Mouse (Mus musculus): ENCODE data around the gene Usp12.

Gene Usp12

DNA sequence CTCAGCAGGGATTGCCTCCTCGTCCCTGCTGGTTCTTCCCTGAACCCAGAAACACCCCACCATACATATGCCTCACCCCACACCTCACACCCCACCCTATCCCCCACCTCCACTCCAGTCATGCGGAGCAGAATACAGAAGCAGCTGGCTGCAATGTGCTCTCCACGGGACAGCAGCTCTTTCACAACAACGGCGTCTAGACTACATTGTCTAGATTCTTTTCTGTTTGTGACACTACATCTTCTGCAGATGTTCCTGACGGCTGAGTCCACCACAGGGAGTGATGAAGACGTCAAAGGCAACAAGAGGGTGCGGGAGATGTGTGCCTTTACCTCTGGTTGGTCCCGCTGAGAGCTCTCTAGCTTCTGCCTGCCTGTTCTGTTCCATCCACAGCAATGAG is 3.2 kb upstream of the Usp12 start:
- no peak for DNase-seq (ENCODE audit: low read depth, low spot score)

DNA sequence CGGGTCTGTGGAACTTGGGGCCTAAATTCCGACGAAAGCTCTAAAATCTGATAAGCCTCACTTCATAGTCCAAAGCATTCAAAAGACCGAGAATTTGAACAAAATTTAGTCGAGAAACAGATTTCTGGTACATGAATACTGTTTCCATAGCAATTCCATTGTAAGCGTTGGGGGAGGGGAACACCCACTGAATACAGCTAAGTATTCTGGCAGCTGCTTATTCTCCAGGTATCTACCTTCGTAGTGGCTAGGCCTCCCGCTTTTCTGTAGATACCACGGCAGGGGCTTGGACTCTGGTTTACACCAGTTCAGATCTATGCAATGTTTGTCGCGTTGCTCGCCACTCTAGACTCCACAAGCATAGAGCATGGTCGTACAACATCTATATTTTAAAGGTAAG is 922 bp upstream of the Usp12 start:
- no peak for DNase-seq (ENCODE audit: low read depth, low spot score)

DNA sequence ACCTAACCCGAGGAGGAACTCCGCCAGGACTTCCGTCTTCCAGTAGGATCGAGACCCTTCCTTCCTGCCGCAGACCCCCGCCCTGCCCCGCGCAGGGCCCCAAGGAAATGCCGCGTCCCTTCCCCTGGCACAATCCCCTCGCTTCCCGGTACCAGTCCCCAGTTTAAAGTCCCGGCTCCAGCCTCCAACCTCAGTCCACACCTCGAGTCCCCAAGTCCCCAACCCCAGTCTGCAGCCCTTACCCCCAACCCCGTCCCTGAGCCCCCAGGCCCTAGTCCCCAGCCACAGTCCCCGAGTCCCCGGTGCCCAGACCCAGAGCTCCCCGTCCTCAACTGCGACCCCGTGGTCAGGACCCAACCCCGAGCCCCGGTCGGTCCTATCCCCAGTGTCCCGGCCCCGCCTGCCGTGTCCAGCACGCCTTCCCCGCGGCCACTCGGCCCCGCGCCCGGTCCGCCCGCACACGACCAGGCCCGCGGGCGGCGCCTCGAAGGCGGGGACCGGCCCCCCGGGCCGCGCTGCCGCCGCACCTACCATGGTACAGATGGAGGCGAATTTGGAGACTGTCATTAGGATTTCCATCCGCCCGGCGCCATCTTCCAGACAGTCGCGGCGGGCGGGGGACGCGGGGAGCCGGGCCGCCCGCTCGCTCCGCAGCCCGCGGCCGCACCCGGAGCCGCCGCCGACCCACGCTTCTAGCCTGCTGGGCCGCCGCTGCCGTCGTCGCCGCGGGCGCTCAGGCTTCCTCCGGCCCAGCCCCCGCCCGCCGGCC is 538 bp downstream of the Usp12 start:
- DNase-seq (ENCODE audit: low read depth, low spot score) = peak; percentile 23

DNA sequence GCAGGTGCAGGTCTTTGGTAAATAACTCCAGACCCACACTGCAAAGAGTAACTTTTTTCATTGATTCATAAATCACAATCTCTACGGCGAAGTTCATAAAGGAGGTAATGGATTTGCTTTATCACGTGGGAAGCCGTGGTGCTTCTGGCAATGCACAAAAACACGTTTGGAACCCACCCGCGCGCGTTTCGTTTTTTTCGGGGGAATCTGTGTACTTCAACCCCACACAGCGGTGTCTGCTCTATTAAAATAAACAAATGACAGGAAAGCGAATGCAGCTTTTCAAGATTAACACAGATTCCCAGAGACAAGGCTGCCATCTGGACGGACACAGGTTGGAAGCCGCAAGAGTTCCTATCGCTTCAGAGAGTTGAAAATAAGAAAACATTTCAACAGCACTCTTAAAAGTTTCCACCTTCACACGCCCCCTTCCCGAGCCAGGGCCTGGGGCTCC is 1.1 kb downstream of the Usp12 start:
- no peak for DNase-seq (ENCODE audit: low read depth, low spot score)

DNA sequence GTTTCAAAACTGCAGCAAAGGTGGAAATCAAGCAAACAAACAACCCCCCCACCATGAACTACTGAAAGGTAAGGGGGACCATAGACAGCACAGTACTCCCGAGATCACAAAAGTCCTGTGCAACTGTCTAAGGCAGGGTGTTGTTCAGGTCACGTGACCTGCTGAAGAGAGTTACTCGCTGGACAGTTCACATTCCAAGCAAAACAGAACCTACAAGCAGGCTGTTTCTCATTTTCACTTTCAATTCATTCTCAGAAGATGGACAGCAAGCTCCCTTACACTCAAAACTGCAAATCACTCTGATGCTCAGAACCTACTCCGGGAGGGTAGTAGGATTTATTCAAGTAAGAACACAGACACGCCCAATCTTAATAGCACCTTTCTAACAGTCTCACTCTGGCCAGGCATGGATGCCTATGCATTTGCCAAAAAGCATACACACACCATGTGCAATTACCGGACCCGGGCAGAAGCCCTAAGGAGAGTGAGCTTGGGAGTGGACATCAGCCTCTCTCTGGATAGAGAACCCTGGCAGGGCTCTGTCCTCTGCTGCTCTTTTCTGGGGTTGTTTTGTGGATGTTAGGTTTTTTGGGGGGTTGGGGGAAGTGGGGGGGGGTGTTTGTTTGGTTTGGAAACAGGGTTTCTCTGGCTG is 2.5 kb downstream of the Usp12 start:
- no peak for DNase-seq (ENCODE audit: low read depth, low spot score)

DNA sequence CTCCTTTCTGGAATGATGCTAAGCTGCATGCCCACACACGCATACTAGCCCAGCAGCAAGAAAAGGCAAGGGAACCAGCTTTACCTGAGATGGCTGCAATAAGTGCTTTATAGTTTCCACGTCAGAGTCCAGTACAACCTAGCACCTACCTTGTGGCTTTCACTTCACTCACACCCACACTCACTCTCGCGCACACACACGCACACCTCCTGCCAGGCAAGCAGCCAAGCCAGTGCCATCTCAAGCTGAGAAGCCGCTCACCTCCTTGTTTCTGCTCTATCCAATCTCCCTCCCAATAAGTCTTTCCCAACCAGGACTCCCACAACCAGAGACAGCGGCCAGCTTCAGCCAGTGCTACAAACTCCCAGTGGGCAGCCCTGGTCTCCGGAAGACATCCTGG is 3.9 kb downstream of the Usp12 start:
- DNase-seq (ENCODE audit: low read depth, low spot score) = no peak

DNA sequence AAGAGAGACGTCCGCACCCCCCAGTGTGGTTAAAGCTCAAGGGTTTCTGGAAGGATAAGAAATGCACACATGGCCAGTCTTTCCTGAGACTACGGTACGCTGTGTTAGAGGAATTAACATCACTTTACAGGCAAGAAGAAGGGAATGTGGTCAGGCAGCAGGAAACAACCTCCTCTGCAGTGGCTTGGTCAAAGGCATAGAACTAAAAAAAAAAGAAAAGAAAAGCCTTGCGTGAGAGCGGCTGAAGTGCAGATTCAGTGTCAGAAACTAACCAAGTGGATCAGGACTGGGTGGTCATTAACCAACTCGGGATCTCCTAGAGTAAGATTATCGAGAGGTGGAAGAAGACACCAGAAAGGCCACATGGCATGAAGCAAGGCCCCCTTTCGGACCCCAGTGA is 5.4 kb downstream of the Usp12 start:
- no peak for DNase-seq (ENCODE audit: low read depth, low spot score)

DNA sequence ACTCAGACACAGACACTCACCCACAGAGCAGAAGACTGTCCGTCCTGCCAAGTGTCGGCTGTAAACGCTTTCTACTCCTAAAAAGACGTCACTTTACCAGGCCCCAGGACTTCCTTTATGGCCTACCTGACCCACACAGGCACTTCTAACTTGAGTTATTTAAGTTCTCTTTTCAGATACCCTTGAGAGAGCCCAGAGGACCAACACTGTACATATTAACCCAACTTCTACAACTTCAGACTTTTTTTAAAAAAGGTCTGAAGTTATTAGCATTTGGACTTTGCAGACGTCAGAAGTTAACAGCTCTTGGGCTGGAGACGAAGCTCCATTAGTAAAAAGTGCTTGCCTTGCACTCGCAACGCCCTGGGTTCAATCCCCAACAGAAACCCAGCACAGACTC is 8.7 kb downstream of the Usp12 start:
- DNase-seq (ENCODE audit: low read depth, low spot score) = no peak

DNA sequence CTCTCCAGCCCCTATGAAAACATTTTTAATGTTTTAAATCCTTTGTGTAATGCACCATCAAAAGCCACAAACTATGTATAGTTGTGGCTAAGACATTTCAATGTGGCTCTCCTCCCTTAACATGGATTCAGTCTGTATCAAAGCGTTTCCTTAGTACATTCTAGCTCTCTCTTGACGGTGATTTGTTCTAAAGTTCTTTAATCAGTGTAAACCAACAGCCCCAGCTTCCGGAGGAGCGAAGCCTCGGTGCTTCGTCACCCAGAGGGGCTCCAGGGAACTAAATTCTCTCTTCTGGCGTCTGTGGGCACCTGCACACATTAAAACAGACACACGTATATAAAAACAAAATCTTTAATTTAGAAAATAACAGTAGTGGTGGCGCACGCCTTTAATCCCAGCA is 10.9 kb downstream of the Usp12 start:
- DNase-seq (ENCODE audit: low read depth, low spot score) = no peak

DNA sequence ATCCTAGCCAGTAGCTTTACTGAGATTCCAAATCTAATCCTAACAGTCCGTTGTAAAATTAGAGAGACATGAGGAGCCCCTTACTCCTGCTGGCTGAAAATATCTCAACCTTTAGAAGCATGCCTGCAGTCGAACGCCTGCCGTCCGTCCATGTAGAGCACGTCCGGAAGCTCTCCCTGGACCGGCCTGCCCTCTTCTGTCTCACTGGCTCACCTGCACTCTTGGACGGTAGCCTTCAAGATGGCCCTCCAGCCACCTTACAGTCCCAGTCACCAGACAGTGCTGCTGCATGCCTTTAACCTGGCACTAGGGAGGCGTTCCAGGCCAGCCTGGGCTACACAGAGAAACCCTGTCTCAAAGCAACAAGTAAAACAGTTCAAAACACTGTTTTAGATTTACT is 11.5 kb downstream of the Usp12 start:
- no peak for DNase-seq (ENCODE audit: low read depth, low spot score)

DNA sequence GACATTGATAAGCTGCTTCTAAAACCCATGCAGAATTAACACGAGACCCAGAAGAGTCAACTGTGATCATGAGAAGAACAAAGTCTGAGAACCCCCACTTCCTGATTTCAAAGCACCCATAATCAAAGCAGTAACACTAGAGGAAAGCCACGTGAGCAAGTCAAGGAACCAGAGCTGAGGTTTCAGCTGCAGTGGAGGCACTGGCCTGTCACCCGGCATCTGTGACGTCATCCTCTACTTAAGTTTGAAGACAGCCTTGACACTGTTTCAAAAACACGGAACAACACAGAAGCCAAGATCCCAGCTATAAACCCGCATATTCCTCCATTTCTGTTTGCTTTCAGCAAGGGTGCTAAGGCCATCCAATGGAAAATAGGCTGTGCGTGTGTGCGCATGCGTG is 13.1 kb downstream of the Usp12 start:
- DNase-seq (ENCODE audit: low read depth, low spot score) = no peak

DNA sequence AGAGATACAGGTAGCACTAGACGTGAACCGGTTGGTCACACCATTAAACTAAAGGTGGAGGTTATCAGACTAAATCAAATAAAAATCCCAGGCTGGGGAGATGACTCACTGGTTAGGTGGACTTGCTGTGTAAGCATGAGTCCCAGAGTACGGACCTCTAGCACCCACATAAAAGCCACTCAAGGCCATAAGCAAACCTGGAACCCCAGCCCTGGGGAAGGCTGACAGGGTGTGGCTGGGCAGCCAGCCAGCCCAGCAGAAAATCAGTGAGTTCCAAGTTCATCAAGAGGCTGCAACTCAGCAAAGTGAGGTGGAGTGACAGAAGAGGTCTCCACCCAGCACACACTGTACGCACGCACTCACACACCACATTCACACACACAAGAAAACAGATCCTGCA is 14.9 kb downstream of the Usp12 start:
- DNase-seq (ENCODE audit: low read depth, low spot score) = no peak

DNA sequence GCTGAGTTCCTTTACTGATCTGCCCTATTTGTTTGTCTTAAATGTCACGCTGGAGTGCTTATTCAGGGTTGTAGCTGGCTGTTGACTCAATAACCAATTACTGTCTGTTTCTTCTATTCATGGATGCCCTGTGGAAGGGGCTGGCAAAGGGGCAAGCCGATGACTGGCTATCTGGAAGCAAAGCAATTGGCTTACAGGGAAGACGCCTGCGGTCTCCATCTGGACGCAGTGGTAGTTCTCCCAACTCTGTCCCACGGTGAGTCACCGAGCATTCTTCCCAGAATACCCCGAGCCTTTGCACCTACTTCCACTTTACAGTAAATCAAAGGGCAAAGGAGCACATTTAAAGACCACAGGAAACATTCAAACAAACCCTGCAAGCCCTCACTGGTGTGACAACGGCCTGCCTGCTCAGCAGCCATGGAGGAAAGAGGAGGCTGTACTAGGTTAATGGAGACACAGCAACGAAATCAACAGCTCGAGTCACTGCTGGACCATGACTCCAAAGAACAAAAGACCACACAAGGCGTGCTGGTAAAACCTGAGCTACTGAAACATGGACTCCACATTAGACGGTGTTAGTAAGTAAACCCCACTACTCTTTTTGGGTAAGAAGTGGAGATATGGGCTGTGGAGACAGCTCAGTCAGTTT is 17.7 kb downstream of the Usp12 start:
- DNase-seq (ENCODE audit: low read depth, low spot score) = no peak

DNA sequence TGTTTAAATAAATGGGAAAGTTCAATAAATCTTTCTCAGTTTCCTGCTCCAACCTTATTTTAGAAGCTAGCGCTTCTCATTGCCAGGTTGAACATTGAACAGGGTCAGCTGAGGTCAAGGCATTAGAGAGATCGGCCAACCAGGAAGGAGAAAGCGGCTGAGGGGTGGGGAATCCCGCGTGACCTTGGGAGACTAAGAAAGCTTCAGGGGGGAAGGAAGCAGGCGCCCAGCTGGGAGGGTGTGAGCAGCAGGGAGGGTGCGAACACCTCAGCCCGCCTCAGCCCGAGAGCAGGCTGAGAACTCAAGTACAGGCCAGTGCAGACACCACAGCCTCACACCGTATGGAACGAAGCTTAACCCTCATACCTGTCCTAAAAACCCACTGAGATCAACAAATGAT is 22.8 kb downstream of the Usp12 start:
- peak; percentile 81 for DNase-seq (ENCODE audit: low read depth, low spot score)

DNA sequence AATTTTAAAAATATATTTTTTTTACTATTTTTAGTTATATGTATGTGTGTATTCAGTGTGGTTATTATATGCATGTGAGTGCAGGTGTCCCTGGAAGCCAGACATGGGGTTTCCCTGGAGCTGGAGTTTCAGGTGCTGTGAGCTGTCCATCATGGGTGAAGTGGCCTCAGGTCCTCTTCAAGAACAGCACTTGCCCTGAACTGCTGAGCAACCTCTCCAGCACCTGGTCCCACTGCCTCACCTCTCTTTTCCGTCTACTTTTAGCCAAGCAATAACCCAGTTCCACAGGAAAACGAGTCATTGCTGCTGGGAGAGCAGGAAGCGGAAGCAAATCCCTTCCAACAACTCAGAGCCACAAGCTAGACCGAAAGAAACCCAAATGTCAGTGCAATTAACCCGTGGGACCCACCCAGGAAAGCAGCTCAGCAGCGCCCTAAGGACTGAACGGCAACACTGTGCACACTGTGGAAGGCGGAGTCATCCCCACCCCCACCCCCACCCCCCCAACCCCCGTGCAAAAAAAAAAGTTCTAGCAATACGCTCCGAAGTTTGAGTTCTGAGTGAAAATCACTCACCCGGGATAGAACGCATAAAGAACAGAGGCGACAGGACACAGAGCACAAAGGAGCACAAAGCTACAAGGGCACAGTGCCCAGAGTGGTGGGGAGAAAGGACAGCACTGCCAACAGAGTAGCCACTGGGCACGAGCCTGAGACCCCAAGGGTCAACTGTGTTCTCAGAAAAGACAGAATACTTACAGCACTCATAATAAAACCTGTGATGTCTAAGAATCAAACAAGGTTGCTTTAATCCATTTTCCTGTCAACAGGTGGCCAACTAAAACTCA is 24.6 kb downstream of the Usp12 start:
- no peak for DNase-seq (ENCODE audit: low read depth, low spot score)

DNA sequence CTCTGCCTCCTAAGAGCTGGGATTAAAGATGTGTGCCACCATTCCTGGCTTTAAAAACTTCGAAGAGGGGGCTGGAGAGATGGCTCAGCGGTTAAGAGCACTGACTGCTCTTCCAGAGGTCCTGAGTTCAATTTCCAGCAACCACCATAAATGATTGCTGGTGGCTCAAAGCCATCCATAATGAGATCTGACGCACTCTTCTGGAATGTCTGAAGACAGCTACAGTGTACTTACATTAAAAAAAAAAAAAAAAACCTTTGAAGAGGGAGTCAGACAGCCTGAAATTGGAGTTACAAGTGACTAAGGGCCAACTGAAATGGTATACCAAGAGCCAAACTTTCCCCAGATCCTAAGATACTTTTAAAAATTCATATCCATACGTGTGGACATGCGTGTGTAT is 29.0 kb downstream of the Usp12 start:
- DNase-seq (ENCODE audit: low read depth, low spot score) = no peak

DNA sequence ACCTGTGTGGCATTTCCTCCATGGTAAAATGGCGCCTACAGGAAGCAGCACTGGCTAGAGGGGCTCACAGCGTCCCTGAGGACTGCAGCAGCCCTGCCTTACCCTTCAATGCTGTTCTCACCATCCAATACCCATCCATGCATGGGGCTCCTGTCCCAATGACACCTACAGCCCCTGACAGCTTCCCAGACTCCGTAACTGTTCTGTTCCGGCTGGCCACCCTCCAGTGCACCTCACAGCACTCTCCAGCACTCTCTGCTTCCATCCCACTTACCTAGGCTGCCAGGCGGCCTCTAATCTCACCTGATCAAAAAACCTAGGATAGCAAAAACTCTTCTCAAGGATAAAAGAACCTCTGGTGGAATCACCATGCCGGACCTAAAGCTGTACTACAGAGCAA is 35.6 kb downstream of the Usp12 start:
- no peak for DNase-seq (ENCODE audit: low read depth, low spot score)

DNA sequence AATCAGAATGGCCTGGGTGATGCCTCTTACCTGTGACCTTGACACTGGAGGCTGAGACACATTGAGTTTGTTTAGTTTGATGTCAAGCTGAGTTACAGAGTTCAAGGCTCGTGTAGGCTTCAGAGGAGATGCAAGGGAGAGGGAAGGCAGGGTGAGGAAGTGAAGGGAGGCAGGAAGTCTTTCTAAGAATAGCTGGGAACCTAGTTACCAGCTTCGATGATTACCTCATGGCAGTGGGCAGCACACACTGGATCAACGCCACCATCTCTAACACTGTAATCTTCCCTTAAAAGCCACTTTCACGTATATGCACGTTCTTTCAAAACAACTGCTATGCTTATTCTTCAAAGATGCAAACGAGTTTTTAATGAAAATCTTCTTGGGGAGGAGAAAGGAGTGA is 36.9 kb downstream of the Usp12 start:
- peak; percentile 24 for DNase-seq (ENCODE audit: low read depth, low spot score)

DNA sequence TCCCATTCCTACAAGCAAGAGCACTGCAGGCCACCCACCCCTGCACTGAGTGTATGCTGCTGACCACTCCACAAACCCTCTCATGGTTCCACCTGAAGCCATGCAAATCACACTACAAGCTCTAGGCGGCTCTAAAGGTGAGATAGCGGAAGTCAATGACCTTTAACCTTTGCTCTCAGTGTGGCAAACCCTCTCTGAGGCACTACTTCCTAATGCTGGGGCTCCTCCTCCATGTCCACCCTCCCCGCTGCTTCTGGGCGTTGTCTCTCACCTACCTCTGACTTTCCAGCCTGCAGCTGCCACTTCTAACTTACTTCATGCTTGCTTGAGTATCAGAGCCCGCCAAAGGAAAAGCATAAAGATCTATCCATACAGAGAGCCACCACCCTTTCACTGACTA is 37.5 kb downstream of the Usp12 start:
- peak; percentile 79 for DNase-seq (ENCODE audit: low read depth, low spot score)

DNA sequence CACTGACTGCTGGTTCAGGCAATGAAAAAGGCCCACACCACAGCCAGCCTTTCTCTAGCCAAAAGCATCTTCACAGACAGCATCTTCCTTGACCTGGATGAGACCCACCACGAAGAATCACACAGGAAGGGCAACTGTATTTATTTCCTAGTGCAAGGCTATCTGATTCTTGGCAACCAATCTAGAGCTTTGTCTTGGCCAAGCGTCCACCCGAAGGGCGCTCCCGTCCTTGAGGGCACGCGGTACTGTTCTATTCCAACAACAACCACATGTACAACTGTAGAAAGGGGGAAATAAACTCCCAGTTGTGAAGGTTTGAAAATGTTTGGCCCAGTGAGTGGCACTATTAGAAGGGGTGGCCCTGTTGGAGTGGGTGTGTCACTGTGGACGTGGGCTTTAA is 41.6 kb downstream of the Usp12 start:
- DNase-seq (ENCODE audit: low read depth, low spot score) = no peak

DNA sequence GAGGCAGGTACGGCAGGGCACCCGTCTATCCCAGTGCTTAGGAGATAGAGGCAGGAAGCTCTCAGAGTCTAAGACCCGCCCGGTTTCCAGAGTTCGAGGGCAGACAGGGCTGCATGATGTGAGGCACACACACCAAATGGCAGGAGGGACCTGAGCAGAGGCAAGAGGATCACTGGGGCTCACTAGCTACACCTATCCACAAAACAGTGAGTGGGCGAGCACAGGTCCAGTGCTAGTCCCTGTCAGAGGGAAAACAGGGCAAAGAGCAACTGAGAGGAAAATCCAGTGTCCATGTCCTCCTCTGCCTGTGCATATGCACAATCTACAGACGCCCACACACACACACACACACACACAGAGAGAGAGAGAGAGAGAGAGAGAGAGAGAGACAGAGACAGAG is 43.8 kb downstream of the Usp12 start:
- DNase-seq (ENCODE audit: low read depth, low spot score) = no peak

DNA sequence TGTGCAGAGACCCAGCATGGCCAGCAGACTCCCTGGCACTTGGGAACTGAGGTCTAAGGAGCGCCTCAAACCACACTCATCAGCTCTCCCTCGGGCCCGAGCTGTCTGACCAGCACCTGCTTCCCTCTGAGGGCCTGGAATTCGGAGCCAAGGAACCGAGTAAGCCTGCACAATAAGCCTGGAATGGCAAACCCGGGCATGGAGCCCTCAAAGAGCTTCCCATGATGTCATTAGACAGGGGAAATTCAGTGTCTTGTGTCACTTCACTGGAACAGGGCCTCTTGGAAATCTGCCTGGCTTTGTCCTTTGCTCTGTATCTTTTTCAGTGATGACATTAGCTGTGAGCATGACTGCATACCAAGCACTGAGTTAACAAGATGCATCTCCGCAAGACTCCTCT is 44.5 kb downstream of the Usp12 start:
- DNase-seq (ENCODE audit: low read depth, low spot score) = no peak

Measured in ES-CJ7 (cell line).